In the genomic region with DNA sequence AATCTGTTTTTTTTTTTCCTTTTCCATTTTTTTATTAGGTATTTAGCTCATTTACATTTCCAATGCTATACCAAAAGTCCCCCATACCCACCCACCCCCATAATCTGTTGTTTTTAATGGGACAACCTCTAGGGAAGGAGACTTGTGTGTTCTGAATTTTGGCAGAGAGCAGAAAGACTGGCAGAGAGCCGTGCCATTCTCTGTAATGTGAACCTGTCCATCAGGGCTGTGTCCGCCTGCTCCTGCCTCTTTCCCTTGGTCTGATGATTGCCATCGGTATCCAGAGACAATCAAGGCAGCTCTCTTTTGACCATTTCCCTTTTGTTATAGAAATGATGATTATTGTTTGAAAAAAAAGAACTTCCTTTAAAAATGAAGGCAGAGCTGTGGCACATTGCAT, we compare ENCODE assay signal across 19 mouse cellular contexts. TPM values are rescaled to one million over a fixed set of nuclear protein-coding genes. Genes with fewer than 3 reads are reported as not detected.
DNase-seq lines count a peak whose midpoint lies in the region; TF ChIP-seq lines count a peak whose summit lies in the region.
"Had no signal": no experiment of that assay in that cellular context is flagged by ENCODE, and none has a peak within 500 bp of the region (broad histone marks: within the 10 kb centered on the region; RNA-seq: fewer than 3 reads in every experiment).

No protein-coding gene starts in this region.

- TF ChIP-seq POLR2A in cerebellum, adult 2 months (IDR thresholded peaks at IDR 0.05; ENCODE audit: borderline replicate concordance, insufficient read depth, low read length), result no peak
- TF ChIP-seq POLR2A in bone marrow macrophage, adult 2 months (IDR thresholded peaks at IDR 0.05; ENCODE audit: borderline replicate concordance, low read depth, low read length), result no peak

- DNase-seq in cerebellum, postnatal 14 days, result peak; percentile 21 to 40
- no peak for DNase-seq in cerebellum, adult 2 months
- DNase-seq in left cerebral cortex, postnatal 4 days, result peak; percentile 25
- DNase-seq in left cerebral cortex, adult 2 months (ENCODE audit: extremely low spot score in 1 of 2, low spot score in 2 of 2), result no peak
- no peak for DNase-seq in lung, postnatal 4 days
- DNase-seq: adrenal gland, adult 2 months; adrenal gland, postnatal 10 days; adrenal gland, postnatal 25 days; cerebellum, adult 18-20 months; cerebellum, adult 9-10 months; cerebellum, postnatal 25 days had no signal

- WGBS in cerebellum, adult 2 months, result 36% methylated on average over 3 of the region's 3 CpGs

- no peak overlapping the region for H3K27ac ChIP-seq in cerebellum, adult 2 months (ENCODE audit: insufficient read depth, low read length)
- no peak overlapping the region for H3K27ac ChIP-seq in left cerebral cortex, adult 2 months
- peak overlapping the region; percentile 85 for H3K27ac ChIP-seq in bone marrow macrophage, adult 2 months (ENCODE audit: insufficient read depth, low read depth, low read length)
- H3K27ac ChIP-seq: embryonic facial prominence, embryonic 10.5 days; embryonic facial prominence, embryonic 12.5 days; forebrain, embryonic 13.5 days; forebrain, embryonic 15.5 days had no signal

- H3K4me3 ChIP-seq in cerebellum, adult 2 months (replicated peaks; ENCODE audit: insufficient read depth, low read depth, low read length), result no peak overlapping the region
- H3K4me3 ChIP-seq in left cerebral cortex, adult 2 months, result no peak overlapping the region
- H3K4me3 ChIP-seq in bone marrow macrophage, adult 2 months (ENCODE audit: insufficient read depth, low read length), result no peak overlapping the region
- H3K4me3 ChIP-seq: embryonic facial prominence, embryonic 10.5 days; embryonic facial prominence, embryonic 12.5 days; forebrain, embryonic 13.5 days; forebrain, embryonic 15.5 days had no signal

- intact Hi-C loops in left cerebral cortex, postnatal 4 days (cut with DNase I), result no loop called here
- intact Hi-C loops in left cerebral cortex, adult 2 months (cut with DNase I), result no loop called here

- H3K4me1 ChIP-seq in cerebellum, adult 2 months (ENCODE audit: control insufficient read depth, insufficient read depth, low read length), result no peaks in the 10 kb centered on the region; the same call in 1 of the 2 replicates
- H3K4me1 ChIP-seq in bone marrow macrophage, adult 2 months (ENCODE audit: control insufficient read depth, insufficient read depth, low read length), result peaks cover 19% of the 10 kb centered on the region
- H3K4me1 ChIP-seq: forebrain, embryonic 13.5 days; forebrain, embryonic 15.5 days had no signal

- TF ChIP-seq CTCF in cerebellum, adult 2 months (IDR thresholded peaks at IDR 0.05; ENCODE audit: borderline replicate concordance, insufficient read depth, low read depth, low read length), result no peak
- no peak for TF ChIP-seq CTCF in left cerebral cortex, adult 2 months (IDR thresholded peaks at IDR 0.05)
- TF ChIP-seq CTCF in bone marrow macrophage, adult 2 months (IDR thresholded peaks at IDR 0.05; ENCODE audit: low read depth, low read length), result no peak

- H3K27me3 ChIP-seq in cerebellum, adult 2 months (ENCODE audit: control insufficient read depth, insufficient read depth, low read length), result no peaks in the 10 kb centered on the region
- H3K27me3 ChIP-seq: embryonic facial prominence, embryonic 12.5 days; forebrain, embryonic 13.5 days; forebrain, embryonic 15.5 days had no signal

RNA-seq across cellular contexts. Expression of gene Mrap2, which starts 26.8 kb away (rescaled TPM):
- 14.2 and 17.7 TPM in 2 replicates for polyA plus RNA-seq in cerebellum, adult 2 months (2012; rRNA removed)
- 1 to 10 TPM; 1.5 to 3.5 TPM for total RNA-seq in left cerebral cortex, postnatal 4 days (2021)
- total RNA-seq in left cerebral cortex, adult 2 months (2021), result 1 to 10 TPM; 4.3 to 5.2 TPM
- not detected in 2 replicates for polyA plus RNA-seq in bone marrow macrophage, adult 2 months (2012; ENCODE audit: insufficient read depth, insufficient read length, missing spikeins)
- total RNA-seq: ES-E14, MEL had no signal
- polyA plus RNA-seq: embryonic facial prominence, embryonic 10.5 days; forebrain, embryonic 11.5 days had no signal

Comparison
In these comparisons a context has a peak if more than half of its experiments do, and no peak if none do; other contexts are left out.
1. DNase-seq: peak in cerebellum, postnatal 14 days (2 of 2) and left cerebral cortex, postnatal 4 days (single experiment); none in cerebellum, adult 2 months (0 of 2), left cerebral cortex, adult 2 months (0 of 2) and lung, postnatal 4 days (0 of 2).